Mouse (Mus musculus): ENCODE data around the gene Mrpl21. TPM values are rescaled to one million over a fixed set of nuclear protein-coding genes. Genes with fewer than 3 reads are reported as not detected.

The Mrpl21 gene
- total and polyA plus RNA-seq, 3 experiments = 145 to 159 TPM; not detected in 1

DNA sequence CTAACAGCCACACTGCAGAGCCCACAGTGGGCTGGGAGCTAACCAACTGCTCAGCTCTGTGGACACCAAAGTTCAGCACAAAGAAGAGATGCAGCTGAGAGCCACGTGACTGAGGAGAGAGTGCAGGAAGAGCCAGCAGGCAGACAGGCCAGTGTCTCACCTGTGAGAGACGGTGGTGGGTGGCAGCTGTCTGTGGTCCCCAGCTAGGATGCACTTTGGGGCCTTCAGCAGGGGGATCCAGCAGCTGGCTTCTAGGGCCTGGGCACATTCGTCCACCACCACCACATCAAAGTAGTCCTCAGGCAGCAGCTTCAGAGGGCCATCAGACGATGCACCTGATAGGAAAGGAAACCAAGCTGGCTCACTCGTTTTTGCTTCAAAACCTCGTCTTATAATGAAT is 11.3 kb upstream of the Mrpl21 start:
- no peaks in the 10 kb centered on the region for H3K9me3 ChIP-seq (replicated peaks; ENCODE audit: insufficient read depth, low read length)
- no peak for DNase-seq (ENCODE audit: low read depth, low spot score)
- no peak overlapping the region for H3K27ac ChIP-seq (ENCODE audit: control insufficient read depth, low read depth, low read length)
- no peaks in the 10 kb centered on the region for H3K27me3 ChIP-seq (ENCODE audit: control insufficient read depth in 1 of 2, insufficient read depth in 2 of 2, low read length in 2 of 2)
- H3K79me2 ChIP-seq (ENCODE audit: control insufficient read depth, insufficient read depth, low read length, poor library complexity) = no peaks in the 10 kb centered on the region
- peaks cover 0 to 2% of the 10 kb centered on the region in 2 experiments; a peak in 1 of 4 replicates for H3K36me3 ChIP-seq (ENCODE audit: control insufficient read depth in 1 of 2, insufficient read depth in 2 of 2, low read length in 2 of 2)
- no peaks in the 10 kb centered on the region for H3K4me1 ChIP-seq (ENCODE audit: control insufficient read depth in 1 of 2, insufficient read depth in 2 of 2, low read length in 2 of 2)
- H3K9ac ChIP-seq (ENCODE audit: control insufficient read depth, low read depth, low read length, poor library complexity, severe bottlenecking) = no peak overlapping the region
- H3K4me3 ChIP-seq (ENCODE audit: control insufficient read depth in 1 of 2, insufficient read depth in 1 of 2, low read depth in 2 of 2, low read length in 2 of 2) = no peak overlapping the region
- TF ChIP-seq POLR2A (IDR thresholded peaks at IDR 0.05; ENCODE audit: control insufficient read depth in 1 of 2, insufficient read depth in 1 of 2, low read depth in 1 of 2, low read length in 2 of 2, poor library complexity in 1 of 2) = no peak
- TF ChIP-seq NELFE (IDR thresholded peaks at IDR 0.05; ENCODE audit: low read depth, low read length) = no peak
- TF ChIP-seq EP300 (IDR thresholded peaks at IDR 0.05; ENCODE audit: low read depth in 1 of 2, low read length in 2 of 2) = no peak
- TF ChIP-seq E2F4 (IDR thresholded peaks at IDR 0.05; ENCODE audit: borderline replicate concordance, low read depth, low read length) = no peak
- TF ChIP-seq USF2 (IDR thresholded peaks at IDR 0.05; ENCODE audit: borderline replicate concordance in 1 of 2, insufficient read depth in 1 of 2, low read depth in 1 of 2, low read length in 2 of 2) = no peak
- no peak for TF ChIP-seq POLR2AphosphoS2 (IDR thresholded peaks at IDR 0.05; ENCODE audit: low read length)
- no peak for TF ChIP-seq TBP (IDR thresholded peaks at IDR 0.05; ENCODE audit: low read depth, low read length)
- no peak for TF ChIP-seq MYC (IDR thresholded peaks at IDR 0.05; ENCODE audit: low read depth, low read length)
- TF ChIP-seq CTCF (IDR thresholded peaks at IDR 0.05 in 2 of 3, conservative IDR thresholded peaks at IDR 0.05 in 1 of 3; ENCODE audit: control insufficient read depth in 1 of 3, insufficient read depth in 1 of 3, low read depth in 2 of 3, low read length in 3 of 3, poor library complexity in 1 of 3, severe bottlenecking in 1 of 3) = no peak
- TF ChIP-seq BHLHE40 (IDR thresholded peaks at IDR 0.05; ENCODE audit: borderline replicate concordance, low read depth, low read length) = no peak
- no peak for TF ChIP-seq NRF1 (IDR thresholded peaks at IDR 0.05; ENCODE audit: insufficient read depth, low read depth, low read length, poor library complexity, severe bottlenecking)
- no peak for TF ChIP-seq GATA1 (IDR thresholded peaks at IDR 0.05; ENCODE audit: low read depth, low read length)
- TF ChIP-seq ELF1 (IDR thresholded peaks at IDR 0.05; ENCODE audit: low read depth, low read length) = no peak
- no peak for TF ChIP-seq ZKSCAN1 (IDR thresholded peaks at IDR 0.05; ENCODE audit: low read depth, low read length)
- TF ChIP-seq MAFK (IDR thresholded peaks at IDR 0.05; ENCODE audit: borderline replicate concordance, low read depth, low read length) = no peak
- TF ChIP-seq ETS1 (IDR thresholded peaks at IDR 0.05; ENCODE audit: low read depth, low read length) = no peak
- no peak for TF ChIP-seq RCOR1 (IDR thresholded peaks at IDR 0.05; ENCODE audit: low read depth, low read length)
- no peak for TF ChIP-seq POLR2AphosphoS5 (IDR thresholded peaks at IDR 0.05; ENCODE audit: borderline replicate concordance, low read depth, low read length)

DNA sequence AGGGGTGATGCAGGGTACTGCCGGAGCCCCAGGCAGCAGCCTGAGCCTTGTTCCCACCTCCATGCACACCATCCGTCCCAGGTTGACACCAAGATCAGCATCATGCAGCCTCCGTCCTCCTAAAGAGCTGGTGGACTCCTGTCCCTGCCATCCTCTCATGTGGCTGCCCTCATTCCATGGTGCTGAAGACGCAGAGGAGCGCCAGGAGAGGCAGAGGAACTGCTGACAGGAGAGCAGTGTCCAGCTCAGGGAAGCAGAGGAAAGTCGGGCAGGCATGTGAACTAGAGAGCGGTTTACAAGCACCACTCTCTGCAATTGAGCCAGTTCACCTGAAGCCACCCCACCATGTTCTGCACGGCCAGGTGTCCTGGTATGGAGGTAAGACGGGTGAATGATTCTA is 9.4 kb upstream of the Mrpl21 start:
- Histone ChIP-seq H3K4me1 (ENCODE audit: control insufficient read depth in 1 of 2, insufficient read depth in 2 of 2, low read length in 2 of 2) (no peaks in the 10 kb centered on the region), H3K27ac (ENCODE audit: control insufficient read depth, low read depth, low read length) (no peak overlapping the region), H3K36me3 (ENCODE audit: control insufficient read depth in 1 of 2, insufficient read depth in 2 of 2, low read length in 2 of 2) (peaks cover 0 to 2% of the 10 kb centered on the region in 2 experiments; a peak in 1 of 4 replicates), H3K9ac (ENCODE audit: control insufficient read depth, low read depth, low read length, poor library complexity, severe bottlenecking) (no peak overlapping the region), H3K9me3 (replicated peaks; ENCODE audit: insufficient read depth, low read length) (no peaks in the 10 kb centered on the region), H3K79me2 (ENCODE audit: control insufficient read depth, insufficient read depth, low read length, poor library complexity) (no peaks in the 10 kb centered on the region), H3K4me3 (ENCODE audit: control insufficient read depth in 1 of 2, insufficient read depth in 1 of 2, low read depth in 2 of 2, low read length in 2 of 2) (no peak overlapping the region), H3K27me3 (ENCODE audit: control insufficient read depth in 1 of 2, insufficient read depth in 2 of 2, low read length in 2 of 2) (no peaks in the 10 kb centered on the region)
- no peak for DNase-seq (ENCODE audit: low read depth, low spot score)
- TF ChIP-seq POLR2AphosphoS5 (IDR thresholded peaks at IDR 0.05; ENCODE audit: borderline replicate concordance, low read depth, low read length) (no peak), CHD2 (IDR thresholded peaks at IDR 0.05; ENCODE audit: low read length) (no peak), MAFK (IDR thresholded peaks at IDR 0.05; ENCODE audit: borderline replicate concordance, low read depth, low read length) (no peak), MYB (IDR thresholded peaks at IDR 0.05; ENCODE audit: low read depth, low read length) (no peak), MYC (IDR thresholded peaks at IDR 0.05; ENCODE audit: low read depth, low read length) (no peak)
